Mouse (Mus musculus) thymus, adult 2 months (tissue): ENCODE data around the gene Upf1. TPM values are rescaled to one million over a fixed set of nuclear protein-coding genes. Genes with fewer than 3 reads are reported as not detected.

Experiments used
- DNase-seq: peaks from one replicate; pipeline ENCODE4 v3.0.0; 2021
- H3K27ac ChIP-seq: fragments of 200-500 bp; 2 replicates; pipeline ENCODE4 v1.5.1; 2012; ENCODE audit warnings: low read length, control low read depth; ENCODE audit not compliant: control insufficient read depth, insufficient read depth
- H3K27me3 ChIP-seq: fragments of 200-500 bp; 2 replicates; pipeline ENCODE4 v1.6.1; 2012; ENCODE audit warnings: mild to moderate bottlenecking, low read length, moderate library complexity, mixed read lengths; ENCODE audit not compliant: control insufficient read depth, insufficient read depth
- H3K36me3 ChIP-seq: fragments of 200-500 bp; 2 replicates; pipeline ENCODE4 v1.6.1; 2012; ENCODE audit warnings: mild to moderate bottlenecking, low read length, moderate library complexity; ENCODE audit not compliant: control insufficient read depth, insufficient read depth
- H3K4me1 ChIP-seq: fragments of 200-500 bp; replicated peaks from 2 replicates; pipeline ENCODE4 v1.6.1; 2012; ENCODE audit warnings: low read length; ENCODE audit not compliant: control insufficient read depth, insufficient read depth
- H3K4me3 ChIP-seq: fragments of 200-500 bp; 2 replicates; pipeline ENCODE4 v1.5.1; 2012; ENCODE audit warnings: mild to moderate bottlenecking, low read length, control low read depth, moderate library complexity; ENCODE audit not compliant: control insufficient read depth, insufficient read depth
- CTCF ChIP-seq: fragments of 200-500 bp; IDR thresholded peaks from 2 replicates; pipeline ENCODE4 v1.5.1; 2012; ENCODE audit warnings: mild to moderate bottlenecking, control low read depth, low read length, moderate library complexity, borderline replicate concordance; ENCODE audit not compliant: control insufficient read depth, poor library complexity, insufficient read depth; ENCODE audit errors: extremely low read depth
- POLR2A ChIP-seq: fragments of 200-500 bp; IDR thresholded peaks from 2 replicates; pipeline ENCODE4 v1.6.1; 2012; ENCODE audit warnings: mild to moderate bottlenecking, low read length, control low read depth, moderate library complexity; ENCODE audit not compliant: control insufficient read depth, poor library complexity, insufficient read depth; ENCODE audit errors: extremely low read depth
- WGBS: fragments of 180-500 bp; shearing (Covaris S2); methylation state at CpG from one replicate; pipeline ENCODE4 v1.1.7; 2018; 5-methylcytosine and 5-hydroxymethylcytosine counted together
- polyA plus RNA-seq: library from polyadenylated mRNA; depleted of rRNA; stranded (reverse); fragments of >200 nt; gene quantifications from 2 replicates; pipeline ENCODE4 v1.2.3, GENCODE M21; 2012

Gene Upf1
- polyA plus RNA-seq, 1 experiment = 76.0 TPM

GRCm38 (mm10) chr8:70374318-70374927 is 21.3 kb upstream of the Upf1 start:
- Histone ChIP-seq H3K27ac (no peak overlapping the region), H3K36me3 (no peaks in the 10 kb centered on the region), H3K4me1 (peaks cover 30% of the 10 kb centered on the region), H3K27me3 (peaks cover 45% of the 10 kb centered on the region), H3K4me3 (peak overlapping the region; percentile 27)
- peak; percentile 34 for DNase-seq
- WGBS = 2% methylated on average over 53 of the region's 53 CpGs
- no peak for TF ChIP-seq POLR2A
- TF ChIP-seq CTCF = no peak

- TF ChIP-seq CTCF (no peak), POLR2A (no peak)
- Histone ChIP-seq H3K4me1 (peaks cover 30% of the 10 kb centered on the region), H3K4me3 (peak within 1 kb of the TSS; percentile 27), H3K27ac (no peak within 1 kb of the TSS), H3K36me3 (no peaks in the 10 kb centered on the region), H3K27me3 (peaks cover 45% of the 10 kb centered on the region)
- WGBS = 13% methylated on average over 47 of the region's 47 CpGs
- DNase-seq = no peak
Measured at GRCm38 (mm10) chr8:70373397-70374317, 20.6 kb upstream of the Upf1 start, which contains the start of gene Comp. Comp (plus strand) TSS chr8:70373558.

GRCm38 (mm10) chr8:70371951-70372350 is 18.9 kb upstream of the Upf1 start:
- Histone ChIP-seq H3K27ac (no peak overlapping the region), H3K36me3 (no peaks in the 10 kb centered on the region), H3K27me3 (peaks cover 43% of the 10 kb centered on the region), H3K4me1 (peaks cover 30% of the 10 kb centered on the region), H3K4me3 (no peak overlapping the region)
- TF ChIP-seq CTCF (no peak), POLR2A (no peak)
- DNase-seq = no peak
- 84% methylated on average over 6 of the region's 6 CpGs for WGBS

GRCm38 (mm10) chr8:70370476-70370875 is 17.4 kb upstream of the Upf1 start:
- WGBS = 98% methylated on average over 7 of the region's 7 CpGs
- peaks cover 28% of the 10 kb centered on the region for H3K27me3 ChIP-seq
- peaks cover 18% of the 10 kb centered on the region for H3K4me1 ChIP-seq
- no peak overlapping the region for H3K4me3 ChIP-seq
- H3K36me3 ChIP-seq = no peaks in the 10 kb centered on the region
- TF ChIP-seq POLR2A (no peak), CTCF (no peak)
- no peak overlapping the region for H3K27ac ChIP-seq
- DNase-seq = no peak

GRCm38 (mm10) chr8:70366588-70366987 is 13.5 kb upstream of the Upf1 start:
- H3K4me3 ChIP-seq = no peak overlapping the region
- TF ChIP-seq CTCF = no peak
- TF ChIP-seq POLR2A = no peak
- no peak overlapping the region for H3K27ac ChIP-seq
- 84% methylated on average over 5 of the region's 5 CpGs for WGBS
- H3K4me1 ChIP-seq = no peaks in the 10 kb centered on the region
- no peak for DNase-seq
- H3K27me3 ChIP-seq = no peaks in the 10 kb centered on the region
- no peaks in the 10 kb centered on the region for H3K36me3 ChIP-seq

GRCm38 (mm10) chr8:70364066-70364465 is 11.0 kb upstream of the Upf1 start:
- DNase-seq = no peak

More at GRCm38 (mm10) chr8:70364066-70364465, 11.0 kb upstream of the Upf1 start:
- 88% methylated on average over 5 of the region's 5 CpGs for WGBS
- H3K36me3 ChIP-seq = no peaks in the 10 kb centered on the region
- H3K27ac ChIP-seq = no peak overlapping the region
- H3K4me3 ChIP-seq = no peak overlapping the region
- H3K27me3 ChIP-seq = no peaks in the 10 kb centered on the region
- H3K4me1 ChIP-seq = no peaks in the 10 kb centered on the region
- TF ChIP-seq POLR2A (no peak), CTCF (no peak)
